8 mouse cellular contexts compared by ENCODE assay signal in the genomic region with DNA sequence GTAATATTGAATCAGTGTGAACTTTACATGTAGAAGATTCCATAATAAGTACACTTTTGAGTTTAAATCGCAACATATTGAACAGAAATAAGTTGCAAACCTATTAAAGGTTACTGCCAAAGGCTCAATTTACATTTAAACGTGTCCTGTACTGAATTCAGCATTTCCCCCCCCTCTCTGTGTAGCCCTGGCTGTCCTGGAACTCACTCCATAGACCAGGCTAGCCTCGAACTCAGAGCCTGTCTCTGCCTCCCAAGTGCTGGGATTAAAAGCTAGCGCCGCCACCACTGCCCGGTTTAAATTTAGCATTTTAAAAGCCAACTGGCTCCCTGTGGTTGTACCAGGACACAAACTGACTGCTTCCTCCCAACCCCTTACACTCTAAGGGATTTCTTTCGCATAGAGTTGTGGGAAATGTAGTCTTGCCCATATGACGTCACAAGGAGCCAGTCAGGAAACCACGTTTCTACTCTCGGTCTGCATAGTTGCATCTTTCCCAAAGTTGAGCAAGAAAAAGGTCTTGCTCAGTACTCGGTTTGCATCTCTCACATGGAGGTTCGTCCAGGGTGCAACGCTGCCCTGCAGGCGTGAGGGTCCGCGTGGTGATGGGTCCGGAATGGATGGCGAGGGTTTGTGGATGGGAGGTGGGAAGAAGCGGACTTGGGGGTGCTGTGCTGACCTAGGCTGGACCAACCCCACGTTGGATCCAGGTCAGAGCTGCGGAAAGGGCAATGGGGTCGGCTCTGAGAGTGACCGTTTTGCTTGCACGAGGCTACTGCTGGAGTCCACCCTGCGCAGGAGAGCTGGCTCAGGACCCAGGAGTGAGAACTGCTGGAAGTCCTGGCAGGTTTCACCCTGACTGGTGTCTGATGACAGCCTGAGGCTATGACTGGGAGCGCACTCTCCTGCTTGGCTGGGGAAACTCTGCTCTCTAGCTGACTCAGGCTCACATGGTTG. TPM values are rescaled to one million over a fixed set of nuclear protein-coding genes. Genes with fewer than 3 reads are reported as not detected.
A peak's percentile ranks its signal among the peaks of the same experiment; 100 is the strongest.
DNase-seq lines count a peak whose midpoint lies in the region; ATAC-seq and TF ChIP-seq lines count a peak whose summit lies in the region.

A gene (plus strand): TSS at position 429 of the 957 bp plus-strand sequence.

- H3K4me2 ChIP-seq in hindbrain, embryonic 13.5 days, result peak within 1 kb of the TSS; percentile 87

- no peak for TF ChIP-seq CTCF in Patski (IDR thresholded peaks at IDR 0.05)

- no peaks in the 10 kb centered on the region; the same call in 1 of the 2 replicates for H3K36me3 ChIP-seq in hindbrain, embryonic 13.5 days

- POLR2A ChIA-PET in Patski (lab: Charles Lee), result no interaction called here

- CTCF ChIA-PET in Patski (lab: Charles Lee), result no interaction called here

- no peak for DNase-seq in Patski (ENCODE audit: low read depth, low spot score)
- DNase-seq in cerebellum, adult 9-11 months, result peak; percentile 78
- DNase-seq in frontal cortex, postnatal 14 days (ENCODE audit: low spot score in 2 of 2), result peak; percentile 24 to 42
- DNase-seq in layer of hippocampus, postnatal 14 days (ENCODE audit: low spot score in 2 of 2), result peak; percentile 50 to 85
- DNase-seq in lung, postnatal 10 days, result peak; percentile 84
- DNase-seq in ovary, postnatal 14 days (ENCODE audit: low spot score), result peak; percentile 48
- peak; percentile 76 for DNase-seq in thymus, postnatal 14 days

- ATAC-seq in Patski, result peak; percentile 82
- ATAC-seq in hindbrain, embryonic 13.5 days (ENCODE audit: low FRiP score), result peak; percentile 98

- in situ Hi-C loops in Patski (cut with MboI; ENCODE audit: low pct_unique_long_range_greater_than_20kb), result no loop called here

- peak within 1 kb of the TSS; percentile 66 for H3K4me3 ChIP-seq in hindbrain, embryonic 13.5 days

- peak within 1 kb of the TSS; percentile 80 for H3K9ac ChIP-seq in hindbrain, embryonic 13.5 days

- H3K27ac ChIP-seq in hindbrain, embryonic 13.5 days, result peak within 1 kb of the TSS; percentile 52

- 9% methylated on average over 26 of the region's 26 CpGs for WGBS in hindbrain, embryonic 13.5 days

- H3K27me3 ChIP-seq in Patski, result no peaks in the 10 kb centered on the region
- no peaks in the 10 kb centered on the region for H3K27me3 ChIP-seq in hindbrain, embryonic 13.5 days

- no peaks in the 10 kb centered on the region for H3K9me3 ChIP-seq in hindbrain, embryonic 13.5 days

- peaks cover 6% of the 10 kb centered on the region for H3K4me1 ChIP-seq in hindbrain, embryonic 13.5 days (replicated peaks)

RNA-seq across cellular contexts. Expression of the gene that starts here (rescaled TPM):
- 1.2 TPM for polyA plus RNA-seq in Patski (2021)
- polyA plus RNA-seq in hindbrain, embryonic 13.5 days (2015; fragmentation: Nextera tagmentation; extraction: Ambion mirVana), result 2.5 and 2.7 TPM in 2 replicates
- 1 to 10 TPM; 2.8 to 4.8 TPM for total RNA-seq in layer of hippocampus, postnatal 14 days (2021)
